Mouse (Mus musculus): ENCODE results near the gene Mapk6. TPM values are rescaled to one million over a fixed set of nuclear protein-coding genes. Genes with fewer than 3 reads are reported as not detected.
A peak's percentile ranks its signal among the peaks of the same experiment; 100 is the strongest.

Mapk6 gene
- polyA plus RNA-seq, 1 experiment from 2014 or later = 141 TPM

DNA sequence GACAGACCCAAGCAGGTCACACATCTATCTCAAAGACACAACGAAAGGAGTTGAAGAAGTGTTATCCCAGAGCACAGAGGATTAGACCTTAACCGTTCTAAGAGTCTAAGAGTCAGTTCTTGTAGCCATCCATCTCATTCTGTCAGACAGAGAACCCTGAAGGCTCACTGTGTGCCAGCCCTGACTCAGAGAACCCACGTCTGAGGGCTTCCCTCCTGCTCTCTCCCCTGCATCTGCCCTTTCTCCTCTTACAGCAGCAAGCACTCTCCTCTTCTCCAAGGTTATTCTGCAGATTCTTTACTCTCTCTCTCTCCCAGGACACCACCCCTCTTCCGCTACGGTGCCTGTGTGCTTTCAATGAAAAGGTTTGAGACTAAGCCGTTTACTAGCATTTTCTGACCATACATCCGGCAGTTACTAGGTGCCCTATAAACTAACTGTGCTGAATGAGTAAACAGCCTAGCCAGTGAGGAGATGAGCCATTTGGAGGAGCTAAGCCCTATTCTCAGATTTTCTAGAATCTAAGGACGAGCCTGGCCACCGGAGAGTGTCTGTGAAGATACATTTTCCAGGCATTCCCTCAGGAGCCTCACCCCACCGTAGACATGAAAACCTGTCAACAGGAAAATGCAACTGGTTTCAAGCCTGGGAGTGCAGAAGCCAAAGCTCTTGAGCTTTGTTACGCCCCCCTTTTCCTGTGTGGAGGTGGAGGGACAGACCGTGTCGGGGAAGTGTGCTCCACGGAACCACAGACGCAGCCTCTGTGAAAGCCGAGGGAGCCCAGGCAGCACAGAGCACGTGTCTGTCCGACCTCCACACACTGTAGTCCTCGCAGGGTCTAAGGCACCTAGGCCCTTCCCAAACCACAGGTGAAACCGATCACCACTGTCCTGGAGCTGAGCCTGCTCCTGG, 8.0 kb downstream of the Mapk6 start:
- H3K9ac ChIP-seq (ENCODE audit: low read length) = no peak overlapping the region
- DNase-seq (ENCODE audit: low spot score) = no peak
- no peaks in the 10 kb centered on the region for H3K9me3 ChIP-seq (replicated peaks; ENCODE audit: control insufficient read depth, low read length)
- H3K4me3 ChIP-seq (ENCODE audit: low read depth, low read length) = no peak overlapping the region
- peaks cover 16% of the 10 kb centered on the region for H3K36me3 ChIP-seq (ENCODE audit: control insufficient read depth, insufficient read depth, low read length)
- WGBS = 82% methylated on average over 20 of the region's 20 CpGs
- no peak overlapping the region for H3K4me2 ChIP-seq (ENCODE audit: low read length)
- no peak for ATAC-seq
- no peaks in the 10 kb centered on the region for H3K27me3 ChIP-seq (replicated peaks; ENCODE audit: control insufficient read depth, insufficient read depth, low read length)
- no peak overlapping the region for H3K27ac ChIP-seq (ENCODE audit: low read depth, low read length)
- peaks cover 7% of the 10 kb centered on the region for H3K4me1 ChIP-seq (ENCODE audit: control insufficient read depth, insufficient read depth, low read length)

DNA sequence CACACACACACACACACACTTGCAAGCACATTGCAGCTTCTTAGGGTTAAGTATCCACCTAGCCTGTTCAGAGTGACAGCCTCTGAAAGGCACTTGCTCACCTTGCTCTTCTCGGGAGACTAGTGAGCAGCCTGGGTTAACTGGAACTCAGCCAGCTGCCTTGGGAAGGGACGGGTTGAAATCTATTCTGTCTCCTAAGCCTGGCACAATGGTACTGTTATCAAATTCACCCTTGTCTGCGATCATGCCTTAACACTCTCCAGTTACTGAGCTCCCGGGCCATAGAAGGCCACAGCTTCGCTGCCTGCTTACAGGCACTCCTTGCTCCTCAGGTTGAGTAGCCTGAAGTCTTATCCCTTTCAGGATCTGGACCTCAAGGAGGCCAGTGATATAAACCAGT, 9.2 kb downstream of the Mapk6 start:
- Histone ChIP-seq H3K4me1 (ENCODE audit: control insufficient read depth, insufficient read depth, low read length) (peaks cover 3% of the 10 kb centered on the region; the same call in 1 of the 2 replicates), H3K27ac (ENCODE audit: low read depth, low read length) (no peak overlapping the region), H3K9ac (ENCODE audit: low read length) (0 out of 2 replicates have a peak overlapping the region, but pooled peaks have one; percentile 3)

GRCm38 (mm10) chr9:75399069-75399468, 10.7 kb downstream of the Mapk6 start:
- H3K4me1 ChIP-seq (ENCODE audit: control insufficient read depth, insufficient read depth, low read length) = peaks cover 3% of the 10 kb centered on the region; the same call in 1 of the 2 replicates
- no peaks in the 10 kb centered on the region for H3K9me3 ChIP-seq (replicated peaks; ENCODE audit: control insufficient read depth, low read length)
- no peak overlapping the region for H3K4me3 ChIP-seq (ENCODE audit: low read depth, low read length)
- no peak for ATAC-seq
- H3K27ac ChIP-seq (ENCODE audit: low read depth, low read length) = no peak overlapping the region
- no peak for DNase-seq (ENCODE audit: low spot score)
- H3K4me2 ChIP-seq (ENCODE audit: low read length) = no peak overlapping the region
- H3K27me3 ChIP-seq (replicated peaks; ENCODE audit: control insufficient read depth, insufficient read depth, low read length) = no peaks in the 10 kb centered on the region
- peaks cover 44% of the 10 kb centered on the region for H3K36me3 ChIP-seq (ENCODE audit: control insufficient read depth, insufficient read depth, low read length)
- 95% methylated on average over 4 of the region's 4 CpGs for WGBS
- H3K9ac ChIP-seq (ENCODE audit: low read length) = no peak overlapping the region

More for the DNA sequence above, 9.2 kb downstream of the Mapk6 start:
- H3K4me3 ChIP-seq (ENCODE audit: low read depth, low read length) = no peak overlapping the region
- no peaks in the 10 kb centered on the region for H3K27me3 ChIP-seq (replicated peaks; ENCODE audit: control insufficient read depth, insufficient read depth, low read length)
- H3K9me3 ChIP-seq (replicated peaks; ENCODE audit: control insufficient read depth, low read length) = no peaks in the 10 kb centered on the region
- no peak overlapping the region for H3K4me2 ChIP-seq (ENCODE audit: low read length)
- ATAC-seq (no peak), DNase-seq (ENCODE audit: low spot score) (no peak)
- 46% methylated on average over 5 of the region's 5 CpGs for WGBS
- peaks cover 28% of the 10 kb centered on the region for H3K36me3 ChIP-seq (ENCODE audit: control insufficient read depth, insufficient read depth, low read length)

DNA sequence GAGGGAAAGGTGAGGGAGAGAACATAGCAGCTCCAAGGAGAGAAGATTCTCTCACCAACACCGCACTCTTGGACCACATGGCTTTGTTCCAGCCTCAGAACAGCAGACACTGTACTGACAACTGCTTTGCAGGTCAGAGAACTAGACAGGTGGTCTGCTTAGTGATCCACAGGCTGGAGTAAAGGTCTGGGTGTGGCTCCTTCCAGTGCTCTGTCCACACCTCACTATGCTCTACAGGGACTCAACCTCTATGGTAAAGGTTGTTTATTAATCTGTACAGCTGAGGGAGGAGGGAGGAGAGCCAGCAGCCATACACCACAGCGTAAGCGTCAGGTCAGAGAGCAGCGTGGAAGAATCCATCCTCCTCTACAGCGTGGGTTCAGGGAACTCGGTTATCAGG, 13.8 kb downstream of the Mapk6 start:
- H3K4me3 ChIP-seq (ENCODE audit: low read depth, low read length) = no peak overlapping the region
- no peak overlapping the region for H3K9ac ChIP-seq (ENCODE audit: low read length)
- no peak overlapping the region for H3K4me2 ChIP-seq (ENCODE audit: low read length)
- ATAC-seq (no peak), DNase-seq (ENCODE audit: low spot score) (no peak)
- H3K27me3 ChIP-seq (replicated peaks; ENCODE audit: control insufficient read depth, insufficient read depth, low read length) = no peaks in the 10 kb centered on the region
- no peaks in the 10 kb centered on the region for H3K4me1 ChIP-seq (ENCODE audit: control insufficient read depth, insufficient read depth, low read length)
- 96% methylated on average over 6 of the region's 6 CpGs for WGBS
- H3K9me3 ChIP-seq (replicated peaks; ENCODE audit: control insufficient read depth, low read length) = no peaks in the 10 kb centered on the region
- H3K36me3 ChIP-seq (ENCODE audit: control insufficient read depth, insufficient read depth, low read length) = peaks cover 75% of the 10 kb centered on the region
- H3K27ac ChIP-seq (ENCODE audit: low read depth, low read length) = no peak overlapping the region

DNA sequence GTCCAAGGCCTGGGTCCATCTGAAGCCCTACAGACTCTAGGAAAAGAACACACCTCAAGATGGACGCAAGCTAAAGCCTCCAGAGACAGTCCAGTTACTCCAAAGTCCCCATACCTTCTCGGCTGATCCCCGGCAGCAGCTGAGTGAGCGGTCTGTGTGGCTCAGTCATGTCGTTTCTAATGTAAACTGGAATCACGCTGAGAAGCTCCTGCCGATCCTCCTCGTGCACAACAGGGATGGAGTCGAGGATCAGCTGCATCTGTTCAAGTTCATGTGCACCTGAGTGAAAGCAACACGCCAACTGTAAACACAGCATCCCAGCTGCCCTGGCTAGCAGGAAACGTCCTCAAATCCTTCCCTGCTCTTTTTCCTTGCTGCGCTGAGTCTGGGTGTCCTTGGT, 16.6 kb downstream of the Mapk6 start:
- Histone ChIP-seq H3K27ac (ENCODE audit: low read depth, low read length) (no peak overlapping the region), H3K9me3 (replicated peaks; ENCODE audit: control insufficient read depth, low read length) (no peaks in the 10 kb centered on the region), H3K4me2 (ENCODE audit: low read length) (no peak overlapping the region), H3K9ac (ENCODE audit: low read length) (no peak overlapping the region), H3K27me3 (replicated peaks; ENCODE audit: control insufficient read depth, insufficient read depth, low read length) (no peaks in the 10 kb centered on the region), H3K4me1 (ENCODE audit: control insufficient read depth, insufficient read depth, low read length) (no peaks in the 10 kb centered on the region), H3K36me3 (ENCODE audit: control insufficient read depth, insufficient read depth, low read length) (peaks cover 94% of the 10 kb centered on the region), H3K4me3 (ENCODE audit: low read depth, low read length) (no peak overlapping the region)
- 83% methylated on average over 12 of the region's 12 CpGs for WGBS
- ATAC-seq = no peak
- no peak for DNase-seq (ENCODE audit: low spot score)

DNA sequence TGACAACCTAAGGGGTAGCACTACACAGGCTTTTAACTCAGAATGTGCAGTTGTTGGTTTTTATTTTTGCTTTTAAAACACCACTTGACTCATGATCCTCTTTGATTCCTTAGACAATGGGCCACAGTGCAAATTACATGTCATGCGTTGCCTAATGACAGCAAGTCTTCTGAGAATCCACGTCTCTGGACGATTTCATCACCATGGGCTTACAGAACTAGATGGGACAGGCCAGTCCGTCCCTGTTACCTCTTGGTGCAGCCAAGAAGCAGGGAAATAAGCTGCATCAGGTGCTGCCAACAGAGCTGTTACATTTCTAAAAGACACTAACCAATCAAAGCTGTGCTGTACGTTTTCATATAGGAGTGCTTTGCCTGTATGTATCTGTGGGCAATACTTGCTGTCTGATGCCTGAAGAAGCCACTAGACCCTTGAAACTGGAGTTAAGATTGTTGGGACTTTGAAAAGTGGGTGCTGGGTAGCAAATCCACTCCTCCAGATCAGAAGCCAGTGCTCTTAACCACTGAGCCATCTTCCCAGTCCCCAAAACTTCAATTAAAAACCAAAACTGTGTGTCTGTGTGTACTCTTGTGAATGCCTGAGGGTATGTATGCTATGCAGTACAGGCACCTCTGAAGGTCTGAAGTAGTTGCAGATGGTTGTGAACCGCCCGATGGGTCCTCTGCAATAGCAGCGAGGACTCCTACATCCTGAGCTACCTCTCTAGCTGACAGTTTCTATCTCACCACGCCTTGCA, 24.4 kb downstream of the Mapk6 start:
- H3K4me2 ChIP-seq (ENCODE audit: low read length) = no peak overlapping the region
- DNase-seq (ENCODE audit: low spot score) (no peak), ATAC-seq (no peak)
- WGBS = 83% methylated on average over 9 of the region's 9 CpGs
- H3K36me3 ChIP-seq (ENCODE audit: control insufficient read depth, insufficient read depth, low read length) = peaks cover 41% of the 10 kb centered on the region
- H3K4me3 ChIP-seq (ENCODE audit: low read depth, low read length) = no peak overlapping the region
- no peaks in the 10 kb centered on the region for H3K9me3 ChIP-seq (replicated peaks; ENCODE audit: control insufficient read depth, low read length)
- no peaks in the 10 kb centered on the region for H3K4me1 ChIP-seq (ENCODE audit: control insufficient read depth, insufficient read depth, low read length)
- H3K27me3 ChIP-seq (replicated peaks; ENCODE audit: control insufficient read depth, insufficient read depth, low read length) = no peaks in the 10 kb centered on the region
- no peak overlapping the region for H3K27ac ChIP-seq (ENCODE audit: low read depth, low read length)
- H3K9ac ChIP-seq (ENCODE audit: low read length) = no peak overlapping the region

DNA sequence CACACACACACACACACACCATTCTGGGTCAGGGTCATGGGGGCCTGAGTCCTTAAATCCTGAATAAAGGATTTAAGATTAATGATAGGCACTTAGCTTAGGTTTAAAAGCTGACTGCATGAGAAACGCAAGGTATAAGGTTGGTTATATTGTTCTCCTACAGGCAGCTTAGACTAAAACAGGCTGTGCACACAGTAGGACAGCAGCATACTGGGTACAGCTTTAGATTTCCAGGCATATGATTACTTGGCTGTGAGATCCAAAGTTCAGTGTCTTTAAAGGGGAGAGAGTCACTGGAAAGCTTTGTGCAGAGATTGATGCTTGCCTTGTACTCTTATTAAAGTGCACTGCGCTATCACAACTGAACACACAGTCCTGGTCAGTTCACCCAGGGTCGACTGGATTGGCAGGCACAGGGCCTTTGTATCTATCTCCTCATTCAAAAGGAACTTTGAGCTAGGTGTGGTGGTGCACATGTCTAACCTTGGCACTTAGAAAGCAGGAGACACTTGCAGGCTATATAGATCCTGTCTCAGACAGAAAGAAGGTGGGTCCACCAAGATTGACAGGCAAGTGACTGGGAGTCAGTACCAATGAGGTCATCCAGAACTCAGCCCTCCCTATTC, 25.4 kb downstream of the Mapk6 start:
- H3K9me3 ChIP-seq (replicated peaks; ENCODE audit: control insufficient read depth, low read length) = no peaks in the 10 kb centered on the region
- H3K4me3 ChIP-seq (ENCODE audit: low read depth, low read length) = no peak overlapping the region
- H3K4me1 ChIP-seq (ENCODE audit: control insufficient read depth, insufficient read depth, low read length) = no peaks in the 10 kb centered on the region
- 83% methylated on average over 3 of the region's 3 CpGs for WGBS
- H3K27ac ChIP-seq (ENCODE audit: low read depth, low read length) = no peak overlapping the region
- ATAC-seq = peak; percentile 18; the same call in 1 of the 2 replicates
- peaks cover 33% of the 10 kb centered on the region for H3K36me3 ChIP-seq (ENCODE audit: control insufficient read depth, insufficient read depth, low read length)
- no peak overlapping the region for H3K9ac ChIP-seq (ENCODE audit: low read length)
- H3K27me3 ChIP-seq (replicated peaks; ENCODE audit: control insufficient read depth, insufficient read depth, low read length) = no peaks in the 10 kb centered on the region
- no peak overlapping the region for H3K4me2 ChIP-seq (ENCODE audit: low read length)
- no peak for DNase-seq (ENCODE audit: low spot score)

- Histone ChIP-seq H3K9ac (ENCODE audit: low read length) (no peak overlapping the region), H3K4me3 (ENCODE audit: low read depth, low read length) (no peak overlapping the region), H3K4me1 (ENCODE audit: control insufficient read depth, insufficient read depth, low read length) (no peaks in the 10 kb centered on the region), H3K9me3 (replicated peaks; ENCODE audit: control insufficient read depth, low read length) (no peaks in the 10 kb centered on the region), H3K4me2 (ENCODE audit: low read length) (no peak overlapping the region), H3K36me3 (ENCODE audit: control insufficient read depth, insufficient read depth, low read length) (peaks cover 26% of the 10 kb centered on the region), H3K27ac (ENCODE audit: low read depth, low read length) (no peak overlapping the region), H3K27me3 (replicated peaks; ENCODE audit: control insufficient read depth, insufficient read depth, low read length) (no peaks in the 10 kb centered on the region)
- DNase-seq (ENCODE audit: low spot score) = no peak
- WGBS = 86% methylated on average over 9 of the region's 9 CpGs
- ATAC-seq = no peak
These were observed 26.0 kb downstream of the Mapk6 start for GRCm38 (mm10) chr9:75383785-75384184.
